Mouse (Mus musculus) T-helper 2 cell (primary cell): ENCODE measurements around the gene Ubl4a.
"Not testable (repeated sequence)": the region's sequence is repeated elsewhere in the genome, so short reads cannot be mapped to it uniquely, and the experiment has no call there.

Experiments
- in situ Hi-C: fragments of 300-600 bp; cut with MboI, MseI; formaldehyde crosslinking; loops from one replicate; pipeline ENCODE4 v1.15.1; 2025; ENCODE audit warnings: high pct_unique_total_duplicates

Ubl4a gene

DNA sequence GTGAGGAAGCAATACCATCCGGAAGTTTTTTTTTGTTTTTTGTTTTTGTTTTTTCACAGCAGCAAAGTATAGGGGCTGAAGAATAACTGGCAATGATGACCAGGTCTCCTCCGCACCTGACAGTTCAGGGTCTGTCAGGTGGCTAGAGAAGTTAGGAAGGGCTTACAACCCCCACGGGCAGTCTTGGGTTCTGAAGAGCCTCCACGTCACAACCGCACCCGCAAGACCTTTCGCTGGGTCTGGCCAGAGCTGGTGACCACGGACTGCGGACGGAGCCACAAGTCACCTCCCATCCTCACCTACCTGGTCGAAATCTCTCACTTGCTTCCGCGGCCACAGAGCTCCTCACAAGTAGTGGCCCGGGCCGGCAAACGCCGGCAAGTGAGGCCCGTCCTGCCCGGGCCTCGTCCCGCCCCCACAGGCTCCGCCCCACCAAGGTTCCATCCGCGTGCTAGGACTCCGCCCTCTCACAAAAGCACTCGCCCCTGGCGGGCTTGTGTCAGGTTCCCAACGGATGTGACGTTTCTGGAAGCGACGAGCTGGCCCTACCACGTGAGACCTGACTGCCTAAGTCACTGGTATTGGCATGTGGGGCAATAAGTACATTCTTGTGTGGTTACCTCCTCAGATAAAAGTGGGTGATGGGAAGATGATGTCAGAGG, at the start of gene Ubl4a, which contains the start of gene Slc10a3:
Gene Ubl4a (minus strand): TSS at position 331 of the 662 bp plus-strand sequence.
Gene Slc10a3 (minus strand): TSS at position 462 of the 662 bp plus-strand sequence.
- in situ Hi-C loops, result no loop called here

- in situ Hi-C loops, result loop anchor here (10.0 kb wide), 1 partner anchor 299 kb away; no protein-coding TSS in a partner anchor
These were observed 40.4 kb upstream of the Ubl4a start for GRCm38 (mm10) chrX:74413377-74413776.

GRCm38 (mm10) chrX:74408340-74408739, 35.3 kb upstream of the Ubl4a start:
- in situ Hi-C loops, result no loop called here

- in situ Hi-C loops, result no loop called here
These were observed 27.1 kb upstream of the Ubl4a start for GRCm38 (mm10) chrX:74400136-74400535.

- in situ Hi-C loops, result no loop called here
These were observed 19.8 kb upstream of the Ubl4a start, which contains the start of the genes Fam3a and Ikbkg for GRCm38 (mm10) chrX:74392535-74393443. Gene Fam3a, minus strand, starts transcription at chrX:74393272. Gene Ikbkg, plus strand, starts transcription at chrX:74393290.

GRCm38 (mm10) chrX:74388153-74388552, 15.1 kb upstream of the Ubl4a start:
- in situ Hi-C loops, result no loop called here

- in situ Hi-C loops, result no loop called here
These were observed 11.4 kb upstream of the Ubl4a start for GRCm38 (mm10) chrX:74384451-74384850.

DNA sequence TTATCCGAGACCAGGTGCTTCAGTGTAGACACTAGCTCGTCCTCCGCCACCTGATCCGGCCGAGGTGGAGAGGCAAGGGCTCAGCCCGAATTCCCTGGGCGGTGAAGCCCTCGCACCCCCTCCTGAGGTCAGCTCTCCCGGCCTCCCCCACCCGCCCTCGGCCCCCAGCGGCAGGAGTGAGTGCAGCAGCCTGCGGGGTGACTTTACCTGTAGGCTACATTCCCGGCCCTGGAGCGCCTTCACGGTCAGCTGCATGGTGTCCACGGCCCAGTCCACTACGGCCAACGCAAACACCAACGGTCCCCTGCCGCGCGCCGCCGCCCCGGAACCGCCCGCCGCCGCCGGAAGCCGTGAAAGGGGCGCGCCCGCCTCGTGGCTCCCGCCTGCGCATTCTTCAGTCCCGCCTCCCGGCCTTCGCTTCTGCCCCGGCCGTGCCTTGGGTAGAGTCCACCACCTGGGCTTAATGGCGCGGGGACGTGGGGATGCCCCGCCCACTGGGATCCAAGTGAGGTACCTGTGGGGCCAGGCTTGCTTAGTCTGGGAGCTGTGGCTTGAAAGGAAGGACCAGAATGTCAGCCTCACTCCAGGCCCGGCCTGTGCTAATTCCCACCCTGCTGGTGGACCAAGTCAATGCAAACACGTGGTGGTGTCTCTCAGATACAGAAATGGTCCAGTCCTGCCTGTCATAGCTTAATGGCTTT, 4.7 kb downstream of the Ubl4a start:
- in situ Hi-C loops, result no loop called here

DNA sequence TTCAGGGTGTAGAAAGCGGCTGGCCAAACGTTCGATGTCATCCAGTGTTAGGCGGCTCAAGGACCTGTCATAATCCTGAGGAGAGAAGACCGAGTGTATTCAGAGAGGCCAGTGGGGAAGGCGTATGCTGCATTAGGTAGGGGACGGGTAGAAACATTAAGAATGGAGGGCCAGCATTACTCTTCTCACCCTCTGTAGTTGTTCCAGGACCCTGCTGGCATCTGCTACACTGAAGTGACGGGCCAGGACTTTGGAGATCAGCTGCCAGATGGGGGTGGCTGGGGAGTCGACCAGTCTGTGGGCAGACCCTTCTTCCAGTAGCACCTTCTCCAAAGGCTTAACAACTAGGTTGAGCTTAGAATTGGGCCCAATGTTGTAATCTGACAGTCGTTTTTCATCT, 5.5 kb downstream of the Ubl4a start:
- in situ Hi-C loops, result no loop called here

DNA sequence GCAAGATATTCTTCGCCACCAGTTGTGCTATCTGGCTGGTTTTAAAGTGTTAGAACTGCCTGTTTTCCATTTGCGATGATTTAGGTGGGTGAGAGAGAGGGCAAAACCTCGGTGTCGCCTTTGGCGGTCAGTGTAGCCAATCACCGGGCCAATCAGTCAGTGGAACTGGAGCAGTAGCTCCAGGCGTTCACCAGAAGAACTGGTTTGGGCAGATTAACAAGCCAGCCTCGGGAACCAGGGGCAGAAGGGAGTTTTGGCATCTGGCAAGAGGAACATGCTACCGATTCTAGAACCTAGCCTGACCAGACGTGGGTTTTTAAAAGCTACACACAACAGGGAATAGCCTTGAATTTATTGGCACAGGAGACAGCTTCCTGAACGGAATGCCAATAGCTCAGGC, 13.8 kb downstream of the Ubl4a start:
- in situ Hi-C loops, result no loop called here

GRCm38 (mm10) chrX:74357069-74357468, 15.9 kb downstream of the Ubl4a start:
- in situ Hi-C loops, result not testable (repeated sequence)

DNA sequence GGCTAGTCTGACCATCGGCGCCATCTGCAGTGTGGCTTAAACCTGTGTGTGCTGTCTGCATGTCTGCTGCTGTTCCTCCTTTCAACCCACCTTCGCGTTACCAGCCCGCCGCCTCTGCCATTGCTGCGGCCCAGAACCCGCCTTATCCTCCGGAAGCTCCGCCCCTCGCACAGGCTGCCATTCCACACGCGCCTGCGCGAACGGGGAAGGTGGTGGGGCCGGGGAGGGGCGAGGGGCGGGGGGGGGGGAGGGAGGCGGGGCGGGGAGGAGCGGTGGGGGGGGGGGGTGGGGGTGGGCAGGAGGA, 19.6 kb downstream of the Ubl4a start, which contains the start of gene Lage3:
Gene Lage3 (minus strand): TSS at position 152 of the 304 bp plus-strand sequence.
- in situ Hi-C loops, result no loop called here

DNA sequence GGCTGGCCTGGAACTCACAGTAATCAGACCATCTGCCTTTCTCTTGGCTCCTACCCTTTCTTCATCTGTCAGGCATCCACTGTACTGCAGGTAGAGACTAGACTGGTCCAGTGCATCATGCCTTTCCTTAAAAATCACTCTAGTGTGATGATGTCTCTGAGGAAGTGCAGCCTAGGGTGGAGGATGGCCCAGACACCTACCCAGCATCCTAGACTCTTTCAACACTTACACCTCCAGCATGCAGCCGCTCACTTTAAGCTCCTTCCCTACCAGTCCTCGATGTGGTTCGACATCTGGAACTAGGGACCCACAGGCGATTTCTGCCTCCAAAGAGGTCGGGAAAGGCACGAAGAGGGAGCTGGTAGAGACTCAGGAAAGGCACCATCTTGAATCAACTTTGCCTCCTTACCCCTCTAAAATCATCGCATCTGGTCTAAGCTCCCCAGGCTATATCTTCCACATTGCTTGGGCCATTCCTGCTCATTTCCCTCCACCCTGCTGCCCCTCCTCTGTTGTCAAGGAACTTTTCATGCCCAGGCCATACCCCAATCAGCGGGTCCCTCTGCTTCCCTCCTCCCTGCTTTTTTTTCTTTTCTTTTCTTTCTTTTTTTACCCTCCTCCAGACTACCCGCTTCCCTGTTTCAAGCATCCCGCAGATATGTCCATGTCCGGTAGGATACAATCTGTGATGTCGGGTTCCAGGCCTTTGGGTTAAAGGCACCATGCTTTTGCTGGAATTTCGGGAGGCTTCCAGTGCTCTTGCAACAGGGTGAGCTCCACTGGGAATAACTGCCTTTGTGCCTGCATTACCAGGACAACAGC, 20.2 kb downstream of the Ubl4a start:
- in situ Hi-C loops, result no loop called here

DNA sequence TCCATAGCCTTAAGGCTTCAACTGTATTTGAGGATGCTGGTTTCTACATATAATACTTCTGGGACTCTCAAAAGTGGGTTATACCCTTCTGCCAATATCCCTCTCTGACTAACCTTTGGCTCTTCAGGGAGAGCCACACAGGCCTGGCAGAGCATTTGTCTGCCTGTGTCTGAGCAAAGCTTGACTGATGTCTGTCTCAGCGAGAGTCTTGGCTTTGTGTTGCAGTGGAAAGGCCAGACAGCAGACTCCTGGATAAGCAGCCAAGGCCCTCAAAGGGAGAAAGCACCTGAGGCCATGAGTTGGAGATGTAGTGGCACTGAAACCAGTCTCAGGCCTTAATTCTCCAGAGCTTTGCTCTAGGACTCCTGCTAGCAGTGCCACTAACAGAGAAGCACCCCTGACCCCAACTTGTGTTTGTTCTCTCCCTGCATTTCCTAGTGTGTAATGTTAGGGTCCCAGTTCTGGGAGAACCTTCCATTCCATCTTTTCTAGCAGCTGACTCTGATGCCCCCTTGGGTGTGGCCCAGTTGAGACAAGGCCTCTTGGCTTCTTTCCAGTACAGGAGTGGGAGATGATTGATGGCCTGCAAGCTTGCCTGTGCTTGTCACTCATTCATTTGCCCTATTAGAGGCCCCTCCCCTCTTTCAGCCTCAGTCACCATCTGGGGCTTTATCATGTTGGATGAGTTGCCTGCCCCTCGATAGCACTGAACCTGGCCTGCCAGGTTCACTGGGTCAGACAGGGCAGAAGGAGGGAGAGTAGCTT, 42.7 kb downstream of the Ubl4a start:
- in situ Hi-C loops, result no loop called here

DNA sequence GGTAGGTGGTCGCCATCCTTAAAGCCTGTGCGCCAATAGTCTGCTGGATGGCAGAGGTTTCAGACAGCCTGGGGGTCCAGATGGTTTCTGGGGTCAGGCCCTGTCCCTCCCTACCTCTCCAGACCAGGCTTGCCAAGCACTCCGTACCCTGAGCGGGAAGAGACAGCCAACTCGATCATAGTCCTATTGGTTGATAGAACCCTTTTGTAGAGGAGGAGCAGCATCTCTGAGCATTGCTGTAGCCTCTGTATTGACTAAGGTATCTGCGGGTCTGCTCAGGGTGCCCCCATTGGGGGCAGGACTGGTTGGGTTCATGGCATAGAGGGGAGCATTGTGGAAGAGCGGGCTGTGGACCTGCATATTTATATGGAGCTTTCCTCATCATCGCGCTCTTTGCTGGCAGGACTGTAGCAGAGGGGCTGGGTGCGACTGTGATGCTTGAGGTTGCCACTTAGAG, 43.8 kb downstream of the Ubl4a start:
- in situ Hi-C loops, result no loop called here

DNA sequence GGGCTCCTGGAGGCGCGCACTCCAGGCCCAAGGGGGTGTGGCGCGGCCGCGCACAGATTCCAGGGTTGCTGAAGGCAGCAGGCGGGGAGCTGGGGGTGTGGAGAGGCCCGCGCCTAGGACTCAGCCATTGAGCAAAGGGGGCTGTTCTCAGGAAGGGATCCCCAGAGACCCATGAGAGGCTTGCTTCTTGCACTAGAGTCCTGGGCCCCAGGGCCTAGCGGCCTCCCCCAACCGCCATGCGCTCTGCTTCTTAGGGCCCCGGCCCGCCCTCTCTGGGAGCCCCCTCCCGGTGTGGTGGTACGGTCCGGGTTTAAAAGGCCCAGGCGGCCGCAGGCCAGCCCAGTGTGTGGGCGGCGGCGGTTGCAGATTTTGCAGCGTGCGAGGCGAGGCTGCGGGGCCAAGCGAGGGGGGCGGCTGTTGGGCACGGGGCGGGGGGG, 44.3 kb downstream of the Ubl4a start, which contains the start of gene Plxna3:
Gene Plxna3 (plus strand): TSS at position 342 of the 437 bp plus-strand sequence.
- in situ Hi-C loops, result no loop called here
